Mouse (Mus musculus) induced T-regulatory cell, adult 2 months (primary cell): ENCODE measurements around the gene Il23a.
"Not testable (repeated sequence)": the region's sequence is repeated elsewhere in the genome, so short reads cannot be mapped to it uniquely, and the experiment has no call there.

Source experiments
- DNase-seq: peaks from one replicate; pipeline ENCODE4 v3.0.0-alpha.2; 2012; ENCODE audit warnings: low read depth

The Il23a gene

DNA sequence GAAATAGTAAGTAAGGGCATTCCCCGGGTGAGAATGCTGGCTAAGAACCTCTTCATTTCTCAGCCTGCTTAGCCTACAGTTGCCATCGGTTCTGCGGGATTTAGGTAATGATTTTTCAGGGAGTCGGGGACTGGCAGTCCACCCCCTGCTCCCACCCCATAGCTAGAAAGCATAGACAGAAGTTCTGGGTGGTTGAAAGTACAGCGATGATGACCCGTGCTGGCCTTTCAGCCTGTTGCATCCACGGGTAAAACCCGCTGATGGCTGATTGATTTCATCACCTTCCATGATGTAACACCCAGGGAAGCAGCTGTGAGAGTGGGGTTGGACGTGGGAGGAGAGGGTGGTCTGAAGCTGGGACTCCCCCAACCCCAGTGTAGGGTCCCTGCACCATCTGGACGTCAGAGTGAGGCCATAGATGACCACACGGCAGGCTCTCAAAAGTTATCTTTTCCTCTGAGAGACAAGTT is at the start of gene Il23a:
TSS of gene Il23a (minus strand) at position 51 of the 470 bp plus-strand sequence.
- no peak for DNase-seq

DNA sequence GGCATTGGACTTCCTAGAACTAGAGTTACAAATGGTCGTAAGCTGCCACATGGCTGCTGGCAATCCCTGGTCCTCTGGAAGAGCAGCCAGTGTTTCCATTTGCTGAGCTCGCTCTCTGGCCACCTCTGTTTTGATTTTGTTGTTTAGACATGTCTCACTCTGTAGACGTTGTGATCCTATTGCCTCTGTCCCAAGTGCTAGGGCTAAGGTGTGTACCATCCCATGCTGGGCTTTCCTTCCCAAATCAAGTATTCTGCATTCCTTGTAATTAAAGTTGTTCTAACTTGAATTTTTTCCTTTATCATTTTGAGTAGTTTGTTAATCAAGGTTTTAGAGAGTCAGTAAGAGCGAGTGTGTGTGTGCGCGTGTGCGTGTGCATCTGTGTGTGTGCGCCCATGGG is 49.0 kb upstream of the Il23a start:
- DNase-seq, result no peak

DNA sequence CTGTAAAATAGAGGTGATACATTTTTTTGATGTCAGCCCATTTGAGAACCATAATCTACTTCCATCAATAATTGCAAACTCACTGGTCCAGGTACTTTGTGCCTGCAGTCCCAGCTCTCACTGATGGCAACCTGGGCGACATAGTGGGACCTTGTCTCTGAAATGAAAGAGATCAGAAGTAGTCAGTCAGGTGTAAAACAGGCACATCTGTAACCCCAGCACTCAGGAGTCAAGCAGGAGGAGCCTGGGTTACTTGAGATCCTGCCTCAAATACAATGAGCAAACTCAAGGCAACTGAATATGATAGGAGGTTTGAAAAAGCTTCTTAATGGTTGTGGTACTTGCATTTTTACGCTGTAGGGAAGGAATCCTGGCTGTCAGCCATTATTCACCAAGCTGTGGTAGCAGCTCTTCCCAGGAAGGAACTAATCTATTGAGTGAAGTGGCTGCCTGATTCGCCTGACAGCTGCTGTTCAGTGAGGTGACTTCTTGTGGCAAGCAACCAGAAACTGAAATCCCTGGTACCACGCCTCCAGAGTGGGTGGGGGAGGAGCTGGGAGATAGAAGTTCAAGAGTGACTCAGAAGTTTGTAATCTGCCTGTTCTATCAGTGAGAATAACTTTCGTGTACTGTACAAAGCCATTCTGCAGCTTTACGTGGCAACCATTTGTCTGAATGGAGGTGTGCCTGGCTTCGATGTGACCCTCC is 46.2 kb upstream of the Il23a start:
- DNase-seq, result peak; percentile 96

DNA sequence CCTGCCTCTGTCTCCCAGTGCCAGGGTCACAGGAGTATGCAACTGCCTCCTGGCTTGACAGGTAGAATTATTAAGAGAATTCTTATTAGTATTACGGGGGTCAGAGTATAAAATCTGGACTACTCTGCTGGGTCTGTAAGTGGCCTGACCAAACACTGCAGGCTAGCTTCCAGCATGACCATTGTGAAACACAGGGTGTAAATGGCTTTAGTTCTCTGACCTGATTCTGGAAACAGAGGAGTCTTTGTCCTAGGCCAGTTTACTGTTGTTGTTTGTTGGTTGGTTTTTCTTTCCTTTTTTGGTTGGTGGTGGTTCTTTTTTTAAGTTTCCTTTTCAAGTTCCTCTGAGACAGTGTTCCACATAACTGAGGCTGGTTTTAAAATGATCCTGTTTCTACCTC is 44.9 kb upstream of the Il23a start:
- peak; percentile 34 for DNase-seq

DNA sequence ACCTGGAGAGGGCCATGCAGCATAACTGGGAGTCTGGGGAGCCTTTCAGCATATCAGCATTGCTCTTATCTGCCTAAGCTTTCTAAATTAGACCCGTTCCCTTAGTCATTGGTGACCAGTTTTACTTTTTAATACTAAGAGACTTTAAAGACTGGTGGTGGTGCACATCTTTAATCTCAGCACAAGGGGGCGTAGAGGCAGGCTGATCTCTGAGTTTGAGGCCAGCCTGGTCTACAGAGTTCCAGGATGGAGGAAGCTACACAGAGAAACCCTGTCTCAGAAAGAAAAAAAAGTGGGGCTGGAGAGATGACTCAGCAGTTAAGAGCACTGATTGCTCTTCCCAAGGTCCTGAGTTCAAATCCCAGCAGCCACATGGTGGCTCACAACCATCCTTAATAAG is 41.7 kb upstream of the Il23a start:
- DNase-seq, result peak; percentile 54

DNA sequence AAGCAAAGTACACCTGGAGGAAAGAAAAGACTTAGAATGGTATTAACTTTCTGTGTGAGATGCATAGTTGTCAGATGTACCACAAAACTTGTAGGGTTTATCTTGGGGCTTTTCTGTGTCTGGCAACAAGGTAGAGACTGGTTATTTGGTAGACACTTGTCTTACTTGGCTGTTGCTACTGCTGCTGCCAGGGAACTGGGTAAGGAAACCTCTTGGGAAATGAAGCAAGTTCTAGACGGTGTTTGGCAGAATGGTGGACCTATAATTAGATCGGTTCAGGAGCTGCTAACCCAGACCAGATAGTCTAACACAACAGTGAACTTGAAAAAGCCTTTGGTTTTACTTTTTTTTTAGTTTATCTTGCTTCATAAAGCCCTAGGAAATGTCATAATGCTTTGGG is 40.4 kb upstream of the Il23a start:
- DNase-seq, result no peak

DNA sequence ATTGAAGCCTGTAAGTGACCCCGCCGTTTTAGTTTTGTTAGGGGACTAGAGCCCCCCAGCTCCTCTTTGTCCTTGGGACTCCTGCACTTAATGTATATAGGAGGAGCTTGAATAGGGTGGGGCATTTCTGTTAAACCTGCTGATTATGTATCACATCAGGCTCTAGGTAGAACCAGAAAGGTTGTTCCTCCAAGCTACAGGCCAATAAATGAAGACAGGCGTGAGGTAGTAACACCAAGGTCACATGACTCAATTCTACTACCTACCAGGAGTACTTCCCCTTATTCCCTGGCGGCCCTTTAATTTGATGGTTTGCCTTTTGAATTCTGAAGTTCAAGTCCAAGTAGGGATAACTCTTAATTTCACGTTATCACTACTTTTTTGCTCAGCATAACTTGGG is 39.9 kb upstream of the Il23a start:
- peak; percentile 51 for DNase-seq

DNA sequence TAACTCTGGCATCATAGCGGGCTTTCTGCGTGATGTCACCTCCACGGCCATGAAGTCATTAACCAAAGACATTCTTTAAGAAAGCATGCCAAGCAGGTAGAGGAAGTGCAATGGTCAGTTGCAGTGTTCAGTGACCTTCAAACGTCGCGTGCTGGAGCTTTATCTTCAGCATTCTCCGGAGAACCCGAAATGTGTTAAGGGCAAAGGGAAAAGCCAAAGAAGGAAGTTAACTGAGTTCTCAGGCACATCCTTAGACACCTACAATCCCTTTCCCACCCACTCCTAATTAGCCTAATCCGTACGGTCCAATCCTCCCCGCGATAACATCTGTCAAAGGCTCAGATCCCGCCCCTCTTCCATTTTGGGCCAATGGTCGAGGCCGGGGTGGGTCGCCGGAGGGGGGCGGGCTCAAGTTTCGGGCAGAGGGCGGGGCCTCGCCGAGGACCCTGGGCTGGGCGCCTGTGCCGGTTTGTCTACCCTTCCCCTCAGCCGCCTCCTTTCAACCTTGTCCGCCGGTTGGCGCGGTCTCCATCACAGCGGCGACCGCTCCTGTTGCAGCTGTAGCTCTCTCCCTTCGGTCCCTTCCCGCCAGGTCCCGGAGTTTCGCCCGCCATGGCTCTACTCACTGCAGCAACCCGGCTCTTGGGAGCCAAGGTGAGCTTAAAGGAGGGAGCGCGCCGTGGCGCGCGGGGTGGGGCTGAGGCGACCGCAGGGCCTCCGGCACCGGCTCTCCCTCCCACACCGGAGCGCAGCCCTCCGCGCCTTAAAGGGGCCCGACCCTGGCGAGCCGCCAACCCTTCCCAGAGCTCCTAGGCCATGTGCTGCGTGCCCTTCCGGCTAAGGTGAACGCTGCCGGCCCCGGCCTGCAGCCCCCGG is 39.0 kb upstream of the Il23a start, which contains the start of gene Cs:
TSS of gene Cs (plus strand) at position 429 of the 876 bp plus-strand sequence.
- DNase-seq, result peak; percentile 99

DNA sequence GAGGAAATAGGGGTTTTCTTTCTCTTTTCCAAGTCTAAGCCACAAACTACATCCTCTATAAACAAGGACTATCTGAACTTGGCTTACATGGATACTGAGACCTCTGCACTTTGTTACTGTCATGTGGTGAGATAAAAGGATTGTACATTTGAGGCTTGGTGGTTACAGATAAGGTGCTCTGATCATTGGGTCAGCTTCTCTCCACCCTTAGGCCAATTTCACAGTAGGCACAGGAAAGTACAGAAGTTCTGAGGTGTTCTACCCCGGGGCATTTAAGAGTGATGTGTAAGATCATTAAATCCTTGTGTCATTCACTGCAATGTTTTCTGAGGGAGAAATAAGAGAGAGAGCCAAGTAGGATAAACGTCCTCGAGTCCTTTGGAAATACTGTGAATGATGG is 38.0 kb upstream of the Il23a start:
- no peak for DNase-seq

DNA sequence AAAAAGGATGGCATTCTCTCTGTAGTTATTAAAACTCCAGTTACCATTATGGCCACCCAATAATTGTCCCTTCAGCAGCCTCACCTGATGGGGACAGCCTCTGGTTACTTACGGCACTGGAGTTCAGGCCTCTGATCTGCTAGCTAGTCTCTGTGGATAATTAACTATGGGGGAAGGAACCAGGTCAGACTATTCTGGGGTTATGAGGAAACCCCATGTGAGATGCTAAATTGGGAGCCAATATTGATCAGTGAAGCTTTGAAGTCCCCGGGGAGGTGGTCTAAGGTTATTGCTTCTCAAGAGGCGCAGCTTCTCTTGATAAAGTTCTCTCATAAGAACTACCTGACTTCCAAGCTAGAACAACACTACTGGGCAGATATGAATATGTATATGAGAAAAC is 37.6 kb upstream of the Il23a start:
- peak; percentile 28 for DNase-seq

DNA sequence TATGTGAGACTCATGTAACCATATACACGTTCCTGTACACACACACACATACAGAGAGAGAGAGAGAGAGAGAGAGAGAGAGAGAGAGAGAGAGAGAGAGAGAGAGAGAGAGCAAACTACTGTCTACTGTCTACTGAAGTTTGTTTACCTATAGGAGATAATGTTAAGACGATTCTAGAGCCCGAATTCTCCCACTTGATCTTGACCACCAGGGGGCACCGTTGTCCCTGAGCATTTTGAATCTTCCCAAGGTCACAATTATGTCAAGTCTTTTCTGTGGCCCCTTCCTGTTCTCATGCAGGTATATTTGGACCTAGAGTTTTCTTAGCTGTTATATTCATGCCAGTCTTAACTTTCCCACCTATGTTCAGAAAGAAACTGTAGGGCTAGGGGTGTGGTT is 37.0 kb upstream of the Il23a start:
- DNase-seq, result peak; percentile 94

DNA sequence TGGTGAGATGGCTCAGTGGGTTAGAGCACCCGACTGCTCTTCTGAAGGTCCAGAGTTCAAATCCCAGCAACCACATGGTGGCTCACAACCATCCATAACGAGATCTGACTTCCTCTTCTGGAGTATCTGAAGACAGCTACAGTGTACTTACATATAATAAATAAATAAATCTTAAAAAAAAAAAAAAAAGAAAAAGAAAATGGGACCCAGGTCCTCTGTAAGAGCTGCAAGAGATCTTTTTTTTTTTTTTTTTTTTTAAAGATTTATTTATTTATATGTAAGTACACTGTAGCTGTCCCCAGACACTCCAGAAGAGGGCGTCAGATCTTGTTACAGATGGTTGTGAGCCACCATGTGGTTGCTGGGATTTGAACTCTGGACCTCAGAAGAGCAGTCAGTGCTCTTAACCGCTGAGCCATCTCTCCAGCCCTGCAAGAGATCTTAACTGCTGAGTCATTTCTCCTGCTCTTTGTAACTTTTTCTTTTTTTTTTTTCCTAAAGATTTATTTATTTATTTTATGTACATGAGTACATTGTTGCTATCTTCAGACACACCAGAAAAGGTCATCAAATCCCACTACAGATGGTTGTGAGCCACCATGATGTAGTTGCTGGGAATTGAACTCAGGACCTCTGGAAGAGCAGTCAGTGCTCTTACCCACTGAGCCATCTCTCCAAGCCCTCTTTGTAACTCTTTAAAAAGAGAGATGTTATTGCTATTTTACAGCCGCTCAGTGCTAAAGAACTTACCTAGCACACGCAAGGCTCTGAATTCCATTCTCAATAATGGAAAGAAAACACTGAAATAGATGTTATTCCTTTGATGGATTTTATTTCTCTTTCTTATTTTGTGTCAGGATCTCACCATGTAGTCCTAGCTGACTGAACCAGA is 34.1 kb upstream of the Il23a start:
- DNase-seq, result not testable (repeated sequence)

DNA sequence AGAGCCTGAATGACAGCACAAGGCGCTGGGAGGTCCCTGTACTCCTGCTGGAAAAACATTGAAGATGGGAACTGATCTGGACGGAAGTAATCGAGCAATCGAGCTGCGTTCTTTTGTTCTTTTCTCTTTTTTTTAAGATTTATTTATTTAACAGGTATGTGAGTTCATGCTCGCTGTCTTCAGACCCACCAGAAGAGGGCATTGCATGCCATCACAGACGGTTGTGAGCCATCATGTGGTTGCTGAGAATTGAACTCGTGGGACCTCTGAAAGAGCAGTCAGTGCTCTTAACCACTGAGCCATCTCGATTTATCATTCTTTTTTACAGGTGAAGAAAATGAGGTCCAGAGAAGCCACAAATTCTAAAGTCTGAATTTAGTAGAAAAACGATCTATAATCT is 29.1 kb upstream of the Il23a start:
- DNase-seq, result peak; percentile 37

DNA sequence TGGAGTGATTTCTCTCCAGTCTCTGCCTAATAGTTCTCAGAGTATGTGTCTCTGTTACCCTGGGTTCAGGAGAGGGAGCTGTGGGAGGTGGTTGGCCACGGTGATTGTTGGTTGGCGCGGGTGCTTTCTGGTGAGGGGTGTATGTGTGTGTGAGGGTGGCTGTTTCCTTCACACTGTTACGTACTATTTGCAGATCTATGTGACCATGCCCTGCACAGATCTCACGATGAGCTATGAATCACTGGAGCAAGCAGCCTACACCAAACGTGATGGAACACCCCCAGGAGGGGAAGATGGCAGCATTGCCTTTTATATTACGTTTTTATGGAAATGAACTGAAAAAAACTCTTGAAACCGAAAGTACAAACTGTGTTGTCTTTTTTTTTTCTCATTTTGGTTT is 28.3 kb upstream of the Il23a start:
- no peak for DNase-seq

DNA sequence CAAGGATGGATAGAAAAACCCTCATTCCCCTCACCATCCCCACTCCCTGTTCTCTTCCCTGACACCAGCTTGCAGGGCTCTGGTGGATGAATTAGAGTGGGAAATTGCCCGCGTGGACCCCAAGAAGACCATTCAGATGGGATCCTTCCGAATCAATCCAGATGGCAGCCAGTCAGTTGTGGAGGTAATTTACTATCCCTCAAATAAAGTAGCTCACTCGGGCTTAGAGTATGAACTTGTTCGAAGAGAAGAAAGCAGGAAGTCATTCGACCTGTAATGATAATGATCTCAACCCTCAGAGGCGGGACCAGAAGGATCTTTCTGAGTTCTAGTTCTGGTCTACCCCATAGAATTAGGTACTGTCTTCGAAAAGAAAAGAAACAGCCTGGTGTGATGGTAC is 25.0 kb upstream of the Il23a start:
- DNase-seq, result peak; percentile 75

DNA sequence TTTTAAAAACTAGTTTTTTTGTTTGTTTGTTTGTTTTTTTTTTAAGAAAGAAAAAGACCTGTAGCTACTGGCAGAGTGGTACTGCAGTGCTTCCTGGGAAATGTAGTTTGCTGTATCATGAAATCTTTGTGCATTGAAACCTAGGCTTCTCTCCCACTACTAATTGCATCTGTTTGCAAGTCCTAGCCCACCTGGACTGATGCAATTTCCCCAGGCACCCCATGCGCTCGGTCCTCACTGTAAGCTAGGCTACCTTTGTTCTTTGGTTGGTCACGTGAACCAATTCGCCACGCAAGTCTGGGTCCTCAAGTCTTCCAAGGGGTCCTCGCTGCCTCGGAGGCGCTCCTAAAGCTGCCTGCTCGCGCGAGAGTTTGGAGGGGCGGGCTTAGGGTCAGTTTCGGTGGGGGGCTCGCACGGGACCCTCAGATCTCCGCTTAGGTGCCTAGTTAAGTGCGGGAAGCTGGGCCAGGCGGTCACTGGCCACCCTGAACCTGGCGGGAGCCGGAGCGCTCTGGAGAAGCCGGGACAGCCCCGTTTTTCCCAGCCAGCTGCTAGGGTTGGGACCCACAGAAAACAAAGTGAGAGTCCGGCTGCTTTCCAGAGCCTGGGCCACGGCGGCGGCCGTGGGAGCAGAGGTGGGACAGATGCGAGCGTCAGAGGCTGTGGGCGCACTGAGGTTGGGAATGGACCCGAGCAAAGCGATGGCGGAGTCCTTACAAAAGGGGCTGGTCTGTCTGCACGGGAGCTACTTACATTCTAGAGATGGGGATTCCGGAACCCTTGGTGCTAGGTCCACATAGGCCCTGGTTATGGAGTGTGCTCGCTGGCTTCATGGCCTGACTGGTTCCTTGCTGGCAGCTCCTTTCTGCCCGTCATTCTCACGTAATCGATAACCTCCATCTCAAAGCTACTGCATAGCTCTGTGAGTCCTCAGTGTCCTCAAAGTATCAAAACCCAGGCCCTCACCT is 23.9 kb upstream of the Il23a start, which contains the start of gene Cnpy2:
TSS of gene Cnpy2 (plus strand) at position 319 of the 968 bp plus-strand sequence.
- peak; percentile 89 for DNase-seq

DNA sequence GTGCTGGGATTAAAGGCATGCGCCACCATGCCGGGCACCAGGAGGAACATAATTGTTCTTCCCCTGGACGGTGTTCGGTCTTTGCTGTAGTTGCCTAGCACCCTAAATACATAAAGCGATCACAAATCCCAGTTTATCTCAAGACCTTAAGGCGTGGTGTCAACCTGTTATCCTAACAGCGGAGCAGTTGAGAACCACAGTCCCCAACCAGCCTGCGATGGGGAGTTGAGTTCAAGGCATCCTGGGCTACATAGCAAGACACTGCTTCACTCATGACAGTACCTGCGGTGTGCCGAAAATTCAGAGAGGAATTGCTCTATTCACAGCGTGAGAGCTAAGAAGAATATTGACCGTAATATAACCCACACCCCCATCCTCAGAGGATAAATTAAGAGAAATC is 23.1 kb upstream of the Il23a start:
- DNase-seq, result no peak

DNA sequence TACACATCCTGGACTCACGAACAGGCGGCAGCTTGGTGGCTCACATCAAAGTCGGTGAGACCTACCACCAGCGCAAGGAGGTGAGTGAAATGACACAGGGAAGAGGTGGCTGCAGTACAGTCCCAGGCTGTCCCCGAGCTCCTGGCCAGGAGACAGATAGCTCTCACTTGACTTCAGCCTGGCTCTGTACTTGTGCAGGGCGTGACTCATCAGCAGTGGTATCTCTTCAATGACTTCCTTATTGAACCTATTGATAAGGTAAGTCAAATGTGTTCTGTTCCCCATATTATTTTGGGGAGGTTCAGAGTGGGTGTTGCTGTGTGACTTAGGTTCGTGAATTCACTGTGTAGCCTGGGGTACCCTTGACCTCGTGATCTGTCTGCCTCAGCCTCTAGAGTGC is 17.0 kb upstream of the Il23a start:
- no peak for DNase-seq

DNA sequence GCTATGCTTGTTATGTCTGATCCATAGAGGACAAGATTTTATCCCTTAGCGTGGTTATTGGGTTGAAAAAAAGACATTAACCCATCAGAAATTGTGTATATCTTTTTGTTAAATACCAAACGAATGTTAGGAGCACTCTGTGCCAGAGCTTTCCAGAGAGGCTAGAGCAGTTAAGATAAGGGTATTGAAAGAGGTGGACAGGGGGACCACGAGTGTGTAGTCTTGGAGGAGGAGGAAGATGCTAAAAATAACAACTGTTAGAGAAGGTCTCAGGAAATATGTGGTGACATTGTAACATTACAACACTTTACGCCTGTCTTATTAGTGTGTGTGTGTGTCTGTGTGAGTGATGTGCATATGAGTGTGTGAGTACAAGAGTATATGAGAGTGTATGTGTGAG is 12.3 kb upstream of the Il23a start:
- no peak for DNase-seq

DNA sequence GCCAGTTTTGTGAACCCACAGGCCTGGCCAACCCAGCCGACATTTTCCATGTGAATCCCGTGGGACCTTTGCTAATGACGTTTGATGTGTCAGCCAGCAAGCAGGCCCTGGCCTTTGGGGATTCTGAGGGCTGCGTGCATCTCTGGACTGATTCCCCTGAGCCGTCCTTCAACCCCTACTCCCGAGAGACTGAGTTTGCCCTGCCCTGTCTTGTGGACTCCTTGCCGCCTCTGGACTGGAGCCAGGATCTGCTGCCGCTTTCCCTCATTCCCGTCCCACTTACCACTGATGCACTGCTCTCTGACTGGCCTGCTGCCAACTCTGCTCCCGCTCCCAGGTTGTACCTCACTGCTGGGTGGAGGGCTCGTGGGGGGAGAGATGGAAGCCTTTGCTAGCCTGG is 11.6 kb upstream of the Il23a start:
- DNase-seq, result no peak

DNA sequence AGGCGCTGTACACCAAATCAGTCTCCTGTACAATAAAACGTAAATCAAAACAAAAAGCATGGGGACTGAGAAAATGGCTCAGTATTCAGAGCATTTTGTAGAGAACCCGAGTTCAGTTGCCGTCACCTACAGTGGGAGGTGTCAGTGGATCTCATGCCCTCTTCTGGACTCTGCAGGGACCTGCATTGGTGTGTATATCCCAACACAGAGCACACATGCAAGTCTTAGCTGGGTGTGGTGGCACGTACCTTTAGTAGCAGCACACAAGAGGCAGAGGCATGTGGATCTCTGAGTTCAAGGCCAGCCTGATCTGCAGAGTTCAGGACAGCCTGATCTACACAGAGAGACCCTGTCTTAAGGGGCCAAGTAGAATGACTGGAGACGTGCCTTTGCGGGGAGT is 11.1 kb upstream of the Il23a start:
- DNase-seq, result no peak
